Mouse (Mus musculus): ENCODE data around the gene Col25a1.

Col25a1 gene

GRCm38 (mm10) chr3:130131201-130131600 is at the start of gene Col25a1:
TSS of gene Col25a1 (plus strand) at chr3:130131501.
- no peak for DNase-seq (ENCODE audit: low spot score)

GRCm38 (mm10) chr3:130083312-130083711 is 48.0 kb upstream of the Col25a1 start:
- DNase-seq (ENCODE audit: low spot score), result no peak

GRCm38 (mm10) chr3:130086372-130087080 is 44.8 kb upstream of the Col25a1 start:
- no peak for DNase-seq (ENCODE audit: low spot score)

GRCm38 (mm10) chr3:130087466-130087865 is 43.8 kb upstream of the Col25a1 start:
- no peak for DNase-seq (ENCODE audit: low spot score)

GRCm38 (mm10) chr3:130088654-130089053 is 42.6 kb upstream of the Col25a1 start:
- no peak for DNase-seq (ENCODE audit: low spot score)

GRCm38 (mm10) chr3:130090460-130090859 is 40.8 kb upstream of the Col25a1 start:
- no peak for DNase-seq (ENCODE audit: low spot score)

GRCm38 (mm10) chr3:130094125-130094704 is 37.1 kb upstream of the Col25a1 start:
- no peak for DNase-seq (ENCODE audit: low spot score)

- DNase-seq (ENCODE audit: low spot score), result no peak
These were observed 36.0 kb upstream of the Col25a1 start for GRCm38 (mm10) chr3:130095160-130095781.

GRCm38 (mm10) chr3:130103486-130103885 is 27.8 kb upstream of the Col25a1 start:
- no peak for DNase-seq (ENCODE audit: low spot score)

GRCm38 (mm10) chr3:130104471-130104870 is 26.8 kb upstream of the Col25a1 start:
- DNase-seq (ENCODE audit: low spot score), result no peak

- DNase-seq (ENCODE audit: low spot score), result no peak
These were observed 14.4 kb upstream of the Col25a1 start for GRCm38 (mm10) chr3:130116886-130117285.

GRCm38 (mm10) chr3:130127840-130128239 is 3.5 kb upstream of the Col25a1 start:
- DNase-seq (ENCODE audit: low spot score), result no peak

- DNase-seq (ENCODE audit: low spot score), result no peak
These were observed 2.7 kb upstream of the Col25a1 start for GRCm38 (mm10) chr3:130128564-130128963.

GRCm38 (mm10) chr3:130129635-130130206 is 1.6 kb upstream of the Col25a1 start:
- DNase-seq (ENCODE audit: low spot score), result no peak

GRCm38 (mm10) chr3:130137204-130137603 is 5.9 kb downstream of the Col25a1 start:
- no peak for DNase-seq (ENCODE audit: low spot score)

GRCm38 (mm10) chr3:130137640-130138039 is 6.3 kb downstream of the Col25a1 start:
- DNase-seq (ENCODE audit: low spot score), result no peak

GRCm38 (mm10) chr3:130145874-130146273 is 14.6 kb downstream of the Col25a1 start:
- DNase-seq (ENCODE audit: low spot score), result no peak

- DNase-seq (ENCODE audit: low spot score), result no peak
These were observed 16.5 kb downstream of the Col25a1 start for GRCm38 (mm10) chr3:130147827-130148226.

GRCm38 (mm10) chr3:130149180-130149579 is 17.9 kb downstream of the Col25a1 start:
- no peak for DNase-seq (ENCODE audit: low spot score)

- DNase-seq (ENCODE audit: low spot score), result no peak
These were observed 21.8 kb downstream of the Col25a1 start for GRCm38 (mm10) chr3:130153117-130153516.

GRCm38 (mm10) chr3:130157551-130157950 is 26.2 kb downstream of the Col25a1 start:
- no peak for DNase-seq (ENCODE audit: low spot score)

- no peak for DNase-seq (ENCODE audit: low spot score)
These were observed 28.6 kb downstream of the Col25a1 start for GRCm38 (mm10) chr3:130159906-130160305.

- DNase-seq (ENCODE audit: low spot score), result no peak
These were observed 29.6 kb downstream of the Col25a1 start for GRCm38 (mm10) chr3:130160902-130161301.

Data from urinary bladder, postnatal 10 days (tissue).